Mouse (Mus musculus) heart, embryonic 12.5 days (tissue): ENCODE results near the gene Ppp6c. TPM values are rescaled to one million over a fixed set of nuclear protein-coding genes. Genes with fewer than 3 reads are reported as not detected.

Experiments used
- ATAC-seq: fragments of 200-750 bp; cut with Nextera tagmentation; 2 replicates; pipeline ENCODE4 v1.8.0; 2017; ENCODE audit warnings: moderate TSS enrichment, moderate library complexity; ENCODE audit not compliant: insufficient number of reproducible peaks, low FRiP score
- H3K27ac ChIP-seq: fragments of 300-500 bp; sonication (generic); 2 replicates; pipeline ENCODE4 v1.5.1; 2016; ENCODE audit warnings: mild to moderate bottlenecking, moderate library complexity; ENCODE audit not compliant: poor library complexity, severe bottlenecking
- H3K27me3 ChIP-seq: fragments of 300-500 bp; sonication (generic); replicated peaks from 2 replicates; pipeline ENCODE4 v1.6.1; 2016; ENCODE audit warnings: mild to moderate bottlenecking, moderate library complexity
- H3K36me3 ChIP-seq: fragments of 300-500 bp; sonication (generic); 2 replicates; pipeline ENCODE4 v1.6.1; 2016; ENCODE audit warnings: mild to moderate bottlenecking, moderate library complexity
- H3K4me1 ChIP-seq: fragments of 300-500 bp; sonication (generic); replicated peaks from 2 replicates; pipeline ENCODE4 v1.6.1; 2016; ENCODE audit warnings: mild to moderate bottlenecking
- H3K4me2 ChIP-seq: fragments of 300-500 bp; sonication (generic); 2 replicates; pipeline ENCODE4 v1.6.1; 2016; ENCODE audit warnings: mild to moderate bottlenecking, moderate library complexity
- H3K4me3 ChIP-seq: fragments of 300-500 bp; sonication (generic); 2 replicates; pipeline ENCODE4 v1.5.1; 2016; ENCODE audit warnings: mild to moderate bottlenecking
- H3K9ac ChIP-seq: fragments of 300-500 bp; sonication (generic); 2 replicates; pipeline ENCODE4 v1.6.1; 2016; ENCODE audit warnings: mild to moderate bottlenecking, moderate library complexity
- H3K9me3 ChIP-seq: fragments of 300-500 bp; sonication (generic); replicated peaks from 2 replicates; pipeline ENCODE4 v1.6.1; 2016; ENCODE audit warnings: mild to moderate bottlenecking, moderate library complexity
- WGBS: fragments of 180-500 bp; shearing (Covaris S2); methylation state at CpG from one replicate; pipeline ENCODE4 v1.1.7; 2016; 5-methylcytosine and 5-hydroxymethylcytosine counted together
- polyA plus RNA-seq: library from polyadenylated mRNA; unstranded; fragments of >200 nt; fragmentation: Nextera tagmentation; extraction: Ambion mirVana; gene quantifications from 2 replicates; pipeline ENCODE4 v1.2.1, GENCODE M21; 2016

Gene Ppp6c
- polyA plus RNA-seq, 1 experiment from 2014 or later = 55.9 TPM

DNA sequence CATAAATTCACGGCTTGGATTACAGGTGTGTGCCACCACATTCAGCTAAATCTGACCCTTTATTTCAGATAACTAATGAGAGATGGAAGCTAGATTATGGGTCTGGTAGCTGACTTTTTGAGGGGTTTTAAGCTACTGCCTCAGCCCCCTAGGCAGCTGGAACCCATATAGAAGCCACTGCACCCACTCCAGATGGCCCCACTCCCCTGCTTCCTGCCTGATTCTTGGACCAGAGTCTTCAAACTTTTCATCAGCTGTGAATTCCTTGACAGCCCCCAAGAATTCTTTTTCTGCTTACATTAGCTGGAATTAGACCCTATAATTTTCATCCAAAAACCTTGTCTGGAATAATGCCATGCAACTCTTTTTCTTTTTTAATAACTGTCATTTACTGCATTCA lies 79.8 kb downstream of the Ppp6c start:
- WGBS = 89% methylated on average over 1 of the region's 1 CpGs
- Histone ChIP-seq H3K4me1 (0 out of 2 replicates have a peak, but pooled peaks cover 2% of the 10 kb centered on the region), H3K4me2 (no peak overlapping the region), H3K27me3 (no peaks in the 10 kb centered on the region), H3K4me3 (no peak overlapping the region), H3K27ac (no peak overlapping the region), H3K9ac (no peak overlapping the region), H3K9me3 (no peaks in the 10 kb centered on the region), H3K36me3 (0 out of 2 replicates have a peak, but pooled peaks cover 4% of the 10 kb centered on the region)
- ATAC-seq = no peak

Other genes starting within 250 kb of the Ppp6c start
- gene Wdr38, start 229.0 kb downstream of the Ppp6c start, polyA plus RNA-seq = 0.91 and 1.0 TPM in 2 replicates
- gene Arpc5l, start 221.1 kb downstream of the Ppp6c start, polyA plus RNA-seq = 81.7 and 82.3 TPM in 2 replicates
- 733 and 779 TPM in 2 replicates for gene Rpl35, start 220.8 kb downstream of the Ppp6c start, polyA plus RNA-seq
- 22.0 and 23.3 TPM in 2 replicates for gene Golga1, start 160.9 kb downstream of the Ppp6c start, polyA plus RNA-seq
- 6.2 and 7.6 TPM in 2 replicates for gene Scai, start 35.7 kb downstream of the Ppp6c start, polyA plus RNA-seq